Mouse (Mus musculus) right cerebral cortex, postnatal 14 days (tissue): Measurements from ENCODE around the gene Galnt7.

Experiments used
- DNase-seq: peaks from one replicate; pipeline ENCODE4 v3.0.0; 2022

Galnt7 gene

DNA sequence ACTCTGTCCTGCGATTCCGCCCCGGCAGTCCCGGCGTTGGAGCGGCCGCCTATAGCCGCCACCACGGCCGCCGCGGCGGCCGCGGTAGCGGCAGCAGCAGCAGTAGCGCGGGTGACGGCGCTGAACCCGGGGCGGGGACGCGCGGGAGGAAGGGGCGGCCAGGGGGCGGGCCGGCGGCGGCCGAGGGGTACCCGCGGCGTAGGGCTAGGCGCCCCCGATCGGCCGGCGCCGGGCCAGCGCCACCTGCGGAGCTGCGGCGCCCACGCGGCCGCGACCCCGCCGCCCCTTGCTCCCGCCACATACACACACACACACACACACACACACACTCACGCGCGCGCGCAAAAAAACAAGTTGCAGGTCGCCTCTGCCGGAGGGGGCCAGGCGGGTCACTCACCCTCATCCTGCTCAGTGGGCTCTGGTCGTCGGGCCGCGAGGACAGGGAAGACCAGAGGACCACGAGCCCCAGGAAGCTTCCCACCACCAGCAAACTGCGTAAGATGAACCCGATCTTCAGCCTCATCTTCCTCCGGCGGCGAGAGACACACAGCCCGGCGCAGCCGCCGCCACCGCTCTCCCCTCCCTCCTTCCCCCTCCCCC, at the start of gene Galnt7:
Gene Galnt7, minus strand, starts transcription at position 577 of the 600 bp plus-strand sequence.
- DNase-seq, result peak; percentile 55

- DNase-seq, result no peak
These were observed 35.8 kb upstream of the Galnt7 start for GRCm38 (mm10) chr8:57688633-57689032.

- DNase-seq, result no peak
These were observed 33.0 kb upstream of the Galnt7 start for GRCm38 (mm10) chr8:57685803-57686202.

- no peak for DNase-seq
These were observed 27.2 kb upstream of the Galnt7 start for GRCm38 (mm10) chr8:57680044-57680443.

DNA sequence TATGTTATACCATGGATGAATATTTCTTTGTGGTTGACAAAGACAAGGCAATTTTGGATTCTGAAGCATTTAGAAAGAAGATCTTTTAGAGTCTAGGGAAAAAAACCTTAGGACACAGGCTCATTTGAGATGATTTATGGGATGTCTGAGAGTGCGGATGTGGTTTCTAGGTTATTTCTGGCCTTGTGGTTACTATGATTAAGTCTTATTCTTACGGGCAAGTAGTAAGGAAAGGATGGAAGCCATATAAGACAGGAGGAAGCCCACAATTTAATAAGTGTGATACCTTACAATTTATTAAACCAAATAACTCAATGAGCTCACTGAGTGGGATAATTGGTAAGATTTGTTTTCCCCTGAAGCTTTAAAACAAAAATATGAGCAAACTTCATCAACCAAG, 11.3 kb upstream of the Galnt7 start:
- no peak for DNase-seq

GRCm38 (mm10) chr8:57660019-57660418, 7.2 kb upstream of the Galnt7 start:
- DNase-seq, result no peak

DNA sequence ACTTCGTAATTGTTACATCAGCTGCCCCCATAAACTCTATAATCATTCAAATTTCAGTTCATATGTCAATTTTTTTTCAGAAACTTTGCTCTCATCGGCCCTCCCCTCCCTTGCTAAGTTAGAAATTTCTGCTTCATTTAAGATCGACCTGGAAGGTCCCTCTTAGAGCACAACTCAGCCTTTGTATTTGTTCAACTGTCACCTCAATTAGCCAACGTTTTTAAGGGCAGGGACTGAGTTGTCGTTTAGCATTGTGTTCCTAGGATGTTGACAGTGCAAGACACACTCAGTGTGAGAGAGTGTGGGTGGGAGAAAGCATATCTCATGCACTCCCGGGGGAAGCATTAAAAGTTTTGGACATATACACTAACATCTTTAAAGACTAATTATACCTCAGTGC, 3.6 kb upstream of the Galnt7 start:
- no peak for DNase-seq

DNA sequence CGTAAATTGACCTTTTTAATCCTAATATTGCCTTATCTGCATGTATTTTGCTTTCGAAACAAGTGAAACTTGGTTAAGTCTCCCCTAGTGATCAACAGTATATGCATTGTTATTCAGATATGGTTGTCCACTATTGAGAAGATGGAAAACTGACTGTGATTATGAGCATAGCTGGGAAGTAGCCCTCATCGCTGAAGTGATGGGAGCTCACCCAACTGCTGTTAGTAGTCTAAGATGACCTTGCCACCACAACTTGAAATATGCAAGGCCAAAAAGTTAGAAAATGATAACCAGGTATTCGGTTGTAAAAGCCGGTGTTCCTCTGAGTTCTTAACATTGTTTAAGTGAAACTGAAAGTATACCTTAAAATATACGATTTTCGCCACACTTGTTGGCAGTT, 1.3 kb upstream of the Galnt7 start:
- no peak for DNase-seq

DNA sequence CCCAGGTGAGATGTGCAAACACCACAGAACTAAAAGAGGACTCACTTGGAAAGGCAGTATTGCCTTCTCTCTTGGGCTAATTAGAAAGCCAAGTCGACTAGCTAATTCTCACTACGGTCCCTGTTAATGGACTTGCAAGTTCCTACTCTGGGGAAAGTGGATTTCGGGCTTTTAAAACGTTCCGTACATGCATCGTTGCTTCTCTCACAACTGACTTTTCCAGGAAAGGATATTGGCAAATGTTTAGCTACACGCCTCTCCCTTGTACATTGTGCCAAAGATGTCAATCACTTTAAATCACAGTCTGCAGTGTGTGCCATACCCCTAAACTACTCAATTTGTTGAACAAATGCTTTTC, 915 bp upstream of the Galnt7 start:
- no peak for DNase-seq

- peak; percentile 40 for DNase-seq
These were observed 380 bp upstream of the Galnt7 start for GRCm38 (mm10) chr8:57653056-57653767.

DNA sequence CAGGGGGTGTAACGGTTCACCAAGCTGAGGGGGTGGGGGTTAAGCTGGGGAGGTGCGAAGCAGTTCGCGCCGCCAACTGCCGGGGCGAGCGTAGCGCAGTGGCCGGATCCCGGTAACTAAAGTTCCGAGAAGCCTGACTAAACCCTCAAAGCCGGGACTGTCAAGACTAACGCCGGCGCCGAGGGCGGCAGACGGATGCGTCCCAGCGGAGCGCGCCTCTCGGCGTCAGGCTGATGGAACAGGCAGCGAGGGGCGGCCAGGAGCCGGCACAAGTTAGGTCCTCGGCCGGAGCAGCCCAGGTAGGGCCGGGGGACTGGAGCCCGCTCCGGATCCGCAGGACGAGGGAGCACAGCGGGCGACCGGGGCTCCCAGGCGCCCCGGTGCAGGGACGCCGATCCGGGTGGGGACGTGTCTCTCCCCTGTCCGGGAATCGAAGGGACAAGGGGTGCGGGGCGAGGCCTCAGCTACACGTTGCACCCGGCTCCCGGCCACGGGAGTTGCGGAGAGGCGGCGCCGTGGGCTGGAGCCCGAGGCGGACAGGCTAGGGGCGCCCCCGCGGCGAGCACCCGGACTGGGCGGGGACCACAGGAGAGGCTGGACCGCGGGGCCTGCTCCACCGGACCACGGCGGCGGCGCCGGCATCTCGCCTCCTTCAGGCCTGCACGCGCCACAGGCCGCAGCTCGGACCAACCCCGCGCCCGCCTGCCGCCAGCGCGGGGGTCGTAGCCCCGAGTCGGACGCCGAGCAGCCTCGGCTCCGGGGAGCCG, 960 bp downstream of the Galnt7 start:
- peak; percentile 61 for DNase-seq

GRCm38 (mm10) chr8:57651357-57651688, 1.5 kb downstream of the Galnt7 start:
- DNase-seq, result no peak

DNA sequence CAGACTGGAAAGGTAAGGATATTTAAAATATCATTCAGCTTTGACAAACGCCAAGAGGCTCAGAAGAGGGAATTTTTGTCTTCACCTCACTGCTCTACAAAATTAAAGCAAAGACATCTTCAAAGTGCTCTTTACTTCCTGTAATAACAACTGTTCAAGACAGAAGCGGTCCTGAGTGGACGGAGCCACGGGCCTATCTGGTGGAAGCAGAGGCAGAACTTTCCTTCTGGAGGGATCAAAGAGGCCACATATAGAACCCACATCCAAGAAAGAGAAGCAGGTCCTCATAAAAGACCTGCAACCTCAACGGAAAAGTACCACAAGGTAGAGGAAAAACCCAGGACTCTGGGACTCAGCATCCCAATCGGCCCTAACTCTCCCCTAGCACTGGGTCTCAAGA, 2.6 kb downstream of the Galnt7 start:
- no peak for DNase-seq

- no peak for DNase-seq
These were observed 5.3 kb downstream of the Galnt7 start for GRCm38 (mm10) chr8:57647566-57647965.

DNA sequence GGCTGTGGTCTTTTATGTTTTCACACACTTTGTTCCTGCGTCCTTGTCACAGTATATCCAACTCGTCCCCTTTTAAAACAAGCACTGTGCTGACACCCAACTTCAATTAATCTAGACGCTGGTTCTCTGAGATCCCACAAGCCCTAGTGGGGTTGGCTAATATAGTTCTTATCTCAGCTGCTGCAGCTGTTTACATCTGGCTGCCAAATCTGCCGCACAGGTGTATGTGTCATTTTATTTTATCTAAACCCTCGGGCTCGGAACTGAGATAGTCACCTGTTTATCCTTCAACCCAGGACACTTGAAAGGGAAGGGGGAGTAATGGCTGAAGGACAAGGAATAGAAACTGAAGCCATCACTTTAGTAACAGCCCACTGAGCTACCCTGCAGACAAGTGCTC, 8.6 kb downstream of the Galnt7 start:
- DNase-seq, result no peak

- DNase-seq, result no peak
These were observed 10.1 kb downstream of the Galnt7 start for GRCm38 (mm10) chr8:57642722-57643121.

- DNase-seq, result no peak
These were observed 13.9 kb downstream of the Galnt7 start for GRCm38 (mm10) chr8:57638925-57639324.

GRCm38 (mm10) chr8:57637599-57638280, 15.1 kb downstream of the Galnt7 start:
- no peak for DNase-seq

DNA sequence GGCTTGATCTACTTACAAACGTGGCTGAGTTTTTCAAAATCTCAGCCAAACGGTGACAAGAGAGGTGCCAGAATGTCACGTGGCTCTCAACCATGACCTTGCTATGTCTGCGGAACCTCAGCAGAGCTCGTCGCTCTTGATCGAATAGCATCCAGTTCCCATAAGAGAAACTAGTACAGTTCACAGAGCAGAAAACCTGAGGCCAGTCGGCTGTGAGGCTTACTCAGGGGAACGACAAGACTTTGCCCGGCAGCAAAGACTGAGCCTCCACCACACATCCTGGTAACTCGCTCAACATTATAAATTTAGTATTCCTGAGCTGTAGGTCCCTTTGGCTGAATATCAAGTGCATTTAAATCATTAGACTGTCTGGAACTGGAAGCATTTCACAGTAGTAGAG, 16.1 kb downstream of the Galnt7 start:
- no peak for DNase-seq

DNA sequence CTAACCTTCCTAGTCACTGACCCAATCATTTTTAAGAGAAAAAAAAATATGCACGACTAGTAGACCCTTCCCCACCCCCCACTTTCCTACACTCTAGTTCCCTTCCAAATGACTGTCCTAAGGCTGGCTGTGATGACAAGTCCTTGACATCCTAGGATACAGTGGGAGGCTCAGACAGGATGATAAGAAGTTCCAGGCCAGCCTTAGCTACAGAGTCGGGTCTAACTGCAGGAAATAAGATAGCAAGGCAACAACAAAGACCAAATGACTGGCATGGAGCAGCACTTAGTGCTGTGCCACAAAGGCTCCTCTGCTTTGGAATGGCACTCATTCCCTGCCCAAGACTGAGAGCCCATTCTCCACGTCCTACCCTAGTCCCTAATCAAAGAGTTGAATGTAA, 16.6 kb downstream of the Galnt7 start:
- DNase-seq, result no peak

- DNase-seq, result no peak
These were observed 21.1 kb downstream of the Galnt7 start for GRCm38 (mm10) chr8:57631780-57632179.

DNA sequence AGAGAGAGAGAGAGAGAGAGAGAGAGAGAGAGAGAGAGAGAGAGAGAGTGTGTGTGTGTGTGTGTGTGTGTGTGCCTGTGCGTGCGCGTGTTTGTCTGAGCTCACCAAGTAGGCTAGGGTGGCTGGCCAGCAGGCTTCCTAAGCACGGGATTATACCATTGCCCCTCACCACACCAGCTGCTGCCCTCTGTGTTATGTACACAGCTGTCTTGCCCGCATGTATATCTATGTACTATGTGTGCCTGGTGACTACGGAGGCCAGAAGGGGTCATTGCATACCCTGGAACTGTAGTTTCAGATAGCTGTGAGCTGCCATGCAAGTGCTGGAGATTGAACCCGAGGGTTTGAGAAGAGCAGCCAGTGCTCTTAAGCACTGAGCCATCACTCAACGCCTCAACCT, 22.7 kb downstream of the Galnt7 start:
- DNase-seq, result no peak

GRCm38 (mm10) chr8:57628787-57629664, 23.8 kb downstream of the Galnt7 start:
- no peak for DNase-seq
